Mouse (Mus musculus) limb, embryonic 14.5 days (tissue): ENCODE measurements around the gene Phldb2. TPM values are rescaled to one million over a fixed set of nuclear protein-coding genes. Genes with fewer than 3 reads are reported as not detected.

Experiments
- ATAC-seq: fragments of 200-750 bp; cut with Nextera tagmentation; 2 replicates; pipeline ENCODE4 v1.8.0; 2017; ENCODE audit warnings: low read depth, moderate number of reproducible peaks, moderate TSS enrichment; ENCODE audit not compliant: low FRiP score
- DNase-seq: peaks from one replicate; pipeline ENCODE4 v3.0.0-alpha.2; 2015; ENCODE audit warnings: low spot score
- H3K27ac ChIP-seq: fragments of 300-500 bp; sonication (generic); replicated peaks from 2 replicates; pipeline ENCODE4 v1.5.1; 2014; ENCODE audit warnings: low read depth, mild to moderate bottlenecking, low read length, moderate library complexity, mixed read lengths
- H3K27me3 ChIP-seq: fragments of 300-500 bp; sonication (generic); 2 replicates; pipeline ENCODE4 v1.6.1; 2014; ENCODE audit warnings: low read length, mixed read lengths; ENCODE audit not compliant: control insufficient read depth, insufficient read depth
- H3K36me3 ChIP-seq: fragments of 300-500 bp; sonication (generic); 2 replicates; pipeline ENCODE4 v1.6.1; 2014; ENCODE audit warnings: mild to moderate bottlenecking, low read length, moderate library complexity, mixed read lengths; ENCODE audit not compliant: control insufficient read depth, insufficient read depth
- H3K4me1 ChIP-seq: fragments of 300-500 bp; sonication (generic); 2 replicates; pipeline ENCODE4 v1.6.1; 2014; ENCODE audit warnings: antibody characterized with exemption, low read length, mixed read lengths; ENCODE audit not compliant: control insufficient read depth, insufficient read depth
- H3K4me2 ChIP-seq: fragments of 300-500 bp; sonication (generic); replicated peaks from 2 replicates; pipeline ENCODE4 v1.6.1; 2014; ENCODE audit warnings: low read depth, mild to moderate bottlenecking, low read length, moderate library complexity; ENCODE audit not compliant: severe bottlenecking
- H3K4me3 ChIP-seq: fragments of 300-500 bp; sonication (generic); replicated peaks from 2 replicates; pipeline ENCODE4 v1.5.1; 2014; ENCODE audit warnings: low read length
- H3K9ac ChIP-seq: fragments of 300-500 bp; sonication (generic); 2 replicates; pipeline ENCODE4 v1.6.1; 2014; ENCODE audit warnings: mild to moderate bottlenecking, low read depth, low read length, moderate library complexity; ENCODE audit not compliant: severe bottlenecking
- H3K9me3 ChIP-seq: fragments of 300-500 bp; sonication (generic); 2 replicates; pipeline ENCODE4 v1.6.1; 2016; ENCODE audit warnings: low read length; ENCODE audit not compliant: control insufficient read depth
- POLR2A ChIP-seq: fragments of 200-500 bp; IDR thresholded peaks from 2 replicates; pipeline ENCODE4 v1.8.0; 2012; ENCODE audit warnings: inconsistent platforms, mild to moderate bottlenecking, moderate library complexity, borderline replicate concordance; ENCODE audit not compliant: insufficient read depth, insufficient read length; ENCODE audit errors: extremely low read depth
- WGBS: fragments of 180-500 bp; shearing (Covaris S2); extraction: QIAGEN DNeasy Blood & Tissue Kit; methylation state at CpG from one replicate; pipeline ENCODE4 v1.1.7; 2014; 5-methylcytosine and 5-hydroxymethylcytosine counted together
- polyA plus RNA-seq, 2 experiments: library from polyadenylated mRNA; depleted of rRNA in 1 of 2; stranded (reverse) in 1 of 2; unstranded in 1 of 2; fragments of >200 nt; fragmentation: Nextera tagmentation in 1 of 2; extraction: Ambion mirVana in 1 of 2; gene quantifications; 2 replicates each; pipeline versions ENCODE4 v1.2.1 to v1.2.3; 2012 to 2014

Gene Phldb2
- polyA plus RNA-seq, 2 experiments = 51.0 to 55.8 TPM

- H3K4me3 ChIP-seq = no peak overlapping the region
- no peaks in the 10 kb centered on the region; the same call in 1 of the 2 replicates for H3K4me1 ChIP-seq
- DNase-seq = no peak
- no peak overlapping the region for H3K4me2 ChIP-seq
- no peaks in the 10 kb centered on the region for H3K27me3 ChIP-seq
- H3K9ac ChIP-seq = no peak overlapping the region
- peaks cover 63% of the 10 kb centered on the region for H3K36me3 ChIP-seq
- no peak for ATAC-seq
- H3K9me3 ChIP-seq = no peaks in the 10 kb centered on the region
- H3K27ac ChIP-seq = no peak overlapping the region
- 83% methylated on average over 2 of the region's 2 CpGs for WGBS
- no peak for TF ChIP-seq POLR2A
Measured at GRCm38 (mm10) chr16:45798591-45798990, 154.8 kb downstream of the Phldb2 start.

DNA sequence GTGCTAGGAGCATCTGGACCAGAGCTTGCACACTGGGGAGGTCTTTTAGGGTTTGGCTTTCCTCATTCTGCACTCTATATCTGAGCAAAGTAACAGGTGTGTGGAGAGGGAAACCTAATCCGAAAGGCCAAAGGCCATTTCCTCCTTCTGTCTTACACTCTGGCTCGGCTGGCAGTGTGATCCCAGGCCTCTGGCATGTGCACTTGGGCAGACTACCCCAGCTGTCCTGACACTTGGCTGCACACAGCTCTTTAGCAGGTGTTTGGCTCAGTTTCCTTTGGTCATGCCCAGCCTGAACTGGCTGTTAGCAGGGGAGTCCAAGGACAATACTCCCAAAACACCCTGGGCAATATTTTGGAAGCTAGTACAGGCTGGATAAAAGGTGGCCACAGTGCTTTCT lies 156.6 kb downstream of the Phldb2 start:
- 68% methylated on average over 2 of the region's 2 CpGs for WGBS
- Histone ChIP-seq H3K9me3 (no peaks in the 10 kb centered on the region), H3K36me3 (peaks cover 62% of the 10 kb centered on the region), H3K9ac (no peak overlapping the region), H3K4me2 (no peak overlapping the region), H3K4me3 (no peak overlapping the region), H3K27ac (no peak overlapping the region), H3K4me1 (no peaks in the 10 kb centered on the region; the same call in 1 of the 2 replicates), H3K27me3 (no peaks in the 10 kb centered on the region)
- no peak for TF ChIP-seq POLR2A
- DNase-seq (peak; percentile 72), ATAC-seq (peak; percentile 77)

- Histone ChIP-seq H3K27me3 (no peaks in the 10 kb centered on the region), H3K9me3 (no peaks in the 10 kb centered on the region), H3K27ac (no peak overlapping the region), H3K9ac (no peak overlapping the region), H3K4me2 (no peak overlapping the region), H3K4me1 (no peaks in the 10 kb centered on the region), H3K4me3 (no peak overlapping the region), H3K36me3 (peaks cover 46% of the 10 kb centered on the region)
- no peak for ATAC-seq
- no peak for DNase-seq
- TF ChIP-seq POLR2A = no peak
- WGBS = 70% methylated on average over 5 of the region's 5 CpGs
Measured at GRCm38 (mm10) chr16:45795188-45795693, 158.2 kb downstream of the Phldb2 start.

DNA sequence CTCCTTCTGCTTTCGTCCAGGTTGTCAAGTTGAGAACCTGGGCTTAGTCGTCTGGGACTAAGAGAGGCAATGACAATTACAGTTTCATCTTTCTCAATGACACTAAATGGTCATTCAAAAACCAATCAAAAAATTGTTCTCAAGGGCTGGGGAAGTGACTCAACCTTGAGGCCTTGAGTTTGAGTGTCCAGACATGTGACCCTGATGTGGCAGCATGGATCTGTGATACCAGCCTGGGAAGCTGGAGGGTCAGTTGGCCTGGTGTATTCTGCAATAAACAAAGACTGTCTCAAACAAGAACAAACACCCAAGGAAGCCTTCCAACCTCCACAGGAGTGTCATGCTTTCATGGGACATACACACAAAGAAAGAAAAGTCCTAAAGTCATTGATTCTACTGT lies 160.6 kb downstream of the Phldb2 start:
- H3K36me3 ChIP-seq = peaks cover 46% of the 10 kb centered on the region
- H3K9ac ChIP-seq = no peak overlapping the region
- DNase-seq (no peak), ATAC-seq (no peak)
- H3K4me2 ChIP-seq = no peak overlapping the region
- H3K27ac ChIP-seq = no peak overlapping the region
- 91% methylated on average over 2 of the region's 2 CpGs for WGBS
- no peak overlapping the region for H3K4me3 ChIP-seq
- H3K27me3 ChIP-seq = no peaks in the 10 kb centered on the region
- no peaks in the 10 kb centered on the region for H3K4me1 ChIP-seq
- no peak for TF ChIP-seq POLR2A
- no peaks in the 10 kb centered on the region for H3K9me3 ChIP-seq

DNA sequence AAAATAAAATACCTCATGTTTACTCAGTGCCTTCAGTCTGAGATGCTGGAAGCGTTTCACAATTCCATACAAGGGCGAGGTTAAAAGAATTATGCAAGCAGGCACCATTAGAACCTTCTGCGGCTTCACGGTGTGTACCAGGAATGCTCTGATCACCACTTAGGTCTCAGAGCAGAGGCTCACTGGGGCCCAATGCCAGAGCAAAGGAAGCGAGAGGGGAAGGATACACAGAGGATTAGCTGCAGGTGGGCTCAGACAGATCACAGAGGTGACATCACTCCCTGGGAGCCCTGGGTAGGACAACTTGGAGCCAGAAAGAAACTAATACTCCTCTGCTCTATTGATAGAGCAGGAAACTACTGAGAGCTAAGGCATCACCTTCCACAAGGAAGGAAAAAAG lies 162.1 kb downstream of the Phldb2 start:
- Histone ChIP-seq H3K27ac (no peak overlapping the region), H3K27me3 (no peaks in the 10 kb centered on the region), H3K36me3 (peaks cover 50% of the 10 kb centered on the region), H3K4me2 (no peak overlapping the region), H3K4me3 (no peak overlapping the region), H3K9ac (no peak overlapping the region), H3K9me3 (no peaks in the 10 kb centered on the region), H3K4me1 (no peaks in the 10 kb centered on the region)
- 61% methylated on average over 5 of the region's 5 CpGs for WGBS
- TF ChIP-seq POLR2A = no peak
- ATAC-seq (no peak), DNase-seq (no peak)

- Histone ChIP-seq H3K4me3 (no peak overlapping the region), H3K4me2 (no peak overlapping the region), H3K9me3 (no peaks in the 10 kb centered on the region), H3K9ac (no peak overlapping the region), H3K27ac (no peak overlapping the region), H3K27me3 (no peaks in the 10 kb centered on the region), H3K4me1 (no peaks in the 10 kb centered on the region), H3K36me3 (peaks cover 59% of the 10 kb centered on the region)
- no peak for ATAC-seq
- 91% methylated on average over 2 of the region's 2 CpGs for WGBS
- no peak for TF ChIP-seq POLR2A
- no peak for DNase-seq
Measured at GRCm38 (mm10) chr16:45789311-45789710, 164.1 kb downstream of the Phldb2 start.
